Mouse (Mus musculus) lung, postnatal 4 days (tissue): ENCODE measurements at regions not wholly inside any gene's neighbourhood (a gene's known extent, or its start where the extent isn't known, plus 50 kb on each side); places are given as distances from the start of the nearest gene placed in this dataset.

Source experiments
- DNase-seq, 2 experiments: peaks; one replicate each; pipeline ENCODE4 v3.0.0; 2021

GRCm38 (mm10) chr16:27878499-27878898, 489.8 kb downstream of the Ccdc50 start:
- DNase-seq, result no peak

DNA sequence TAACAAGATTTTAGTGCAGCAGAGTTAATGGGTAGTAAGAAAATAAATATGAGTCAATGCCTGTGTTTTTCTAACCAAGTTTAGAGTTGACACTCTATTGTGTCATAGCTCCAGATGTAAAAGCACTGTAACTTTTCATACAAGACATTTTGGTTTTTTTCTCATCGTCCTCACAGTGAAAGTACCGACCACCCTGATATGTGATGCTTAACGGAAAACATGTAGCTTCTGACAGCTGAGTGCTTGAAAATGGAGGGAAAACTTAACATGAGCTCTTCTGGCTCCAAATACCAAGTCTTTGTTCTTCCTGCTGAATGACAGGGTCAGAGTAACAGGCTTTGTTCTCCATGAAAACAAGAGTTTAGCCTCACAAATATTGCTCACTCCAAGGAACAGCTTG, 490.3 kb downstream of the Ccdc50 start:
- DNase-seq, result no peak

- DNase-seq, result no peak
Measured at GRCm38 (mm10) chr16:27884363-27884762, 495.7 kb downstream of the Ccdc50 start.

GRCm38 (mm10) chr16:27906036-27906435, 517.4 kb downstream of the Ccdc50 start:
- no peak for DNase-seq

DNA sequence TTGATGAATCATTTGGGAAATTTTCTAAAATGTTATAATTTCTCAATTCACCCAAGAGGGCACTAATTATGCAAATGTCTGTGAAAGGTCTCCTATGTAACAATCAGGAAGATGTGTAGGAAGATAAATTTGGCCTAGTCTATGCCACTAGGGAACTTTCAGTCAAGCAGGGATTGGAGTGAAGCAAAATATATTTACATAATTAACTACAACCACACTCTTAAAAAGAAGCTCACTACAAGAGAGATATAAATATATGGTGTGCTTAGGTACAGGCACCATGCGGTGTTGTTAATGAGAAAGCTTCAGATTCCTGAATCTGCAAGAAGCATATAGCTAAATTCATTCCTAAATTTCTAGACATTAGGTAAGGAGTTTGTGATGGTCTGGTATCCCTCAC, 526.8 kb downstream of the Ccdc50 start:
- no peak for DNase-seq

- no peak for DNase-seq
Measured at GRCm38 (mm10) chr16:27925528-27926360, 537.1 kb downstream of the Ccdc50 start.

- DNase-seq, result no peak
Measured at GRCm38 (mm10) chr16:27926361-27926651, 537.6 kb downstream of the Ccdc50 start.

DNA sequence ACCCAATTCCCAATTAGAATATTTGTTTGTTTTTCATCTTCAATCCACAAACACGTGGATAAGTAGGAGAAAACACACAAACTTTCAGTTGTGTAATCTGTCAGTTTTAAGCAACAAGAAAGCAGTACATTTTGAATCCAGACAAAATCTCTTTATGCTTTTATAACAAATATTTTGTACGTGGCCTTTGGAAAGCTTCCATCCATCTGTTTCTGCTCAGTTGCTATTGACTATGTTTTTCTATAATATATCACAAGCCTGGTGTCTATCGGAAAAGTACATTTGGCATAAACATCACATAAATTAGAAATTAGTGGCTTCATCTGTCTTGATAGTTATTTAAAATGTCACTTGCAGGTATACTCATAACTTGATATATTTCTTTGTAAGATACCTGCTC, 560.6 kb downstream of the Ccdc50 start:
- DNase-seq, result no peak

DNA sequence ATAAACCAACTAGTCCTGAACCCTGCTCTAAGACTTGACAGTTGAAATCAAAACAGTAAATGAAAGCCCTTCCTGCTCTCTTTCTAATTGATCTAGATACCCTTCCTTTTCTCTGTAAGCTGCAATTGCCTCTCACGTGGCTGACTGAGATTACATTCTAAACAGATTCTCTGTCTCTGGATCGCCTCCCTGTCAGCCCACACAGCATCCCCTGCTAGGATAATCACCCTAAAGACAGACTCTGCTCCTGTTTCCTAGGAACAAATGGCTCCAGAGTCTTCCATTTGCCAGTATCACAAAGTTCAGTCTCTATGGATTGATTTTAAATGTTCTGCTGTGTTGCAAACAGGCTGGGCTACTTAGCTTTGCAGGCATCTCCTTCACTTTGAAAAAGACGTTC, 561.1 kb downstream of the Ccdc50 start:
- no peak for DNase-seq

GRCm38 (mm10) chr16:27962811-27963210, 574.1 kb downstream of the Ccdc50 start:
- DNase-seq, result no peak

- no peak for DNase-seq
Measured at GRCm38 (mm10) chr16:27978730-27979440, 590.2 kb downstream of the Ccdc50 start.

DNA sequence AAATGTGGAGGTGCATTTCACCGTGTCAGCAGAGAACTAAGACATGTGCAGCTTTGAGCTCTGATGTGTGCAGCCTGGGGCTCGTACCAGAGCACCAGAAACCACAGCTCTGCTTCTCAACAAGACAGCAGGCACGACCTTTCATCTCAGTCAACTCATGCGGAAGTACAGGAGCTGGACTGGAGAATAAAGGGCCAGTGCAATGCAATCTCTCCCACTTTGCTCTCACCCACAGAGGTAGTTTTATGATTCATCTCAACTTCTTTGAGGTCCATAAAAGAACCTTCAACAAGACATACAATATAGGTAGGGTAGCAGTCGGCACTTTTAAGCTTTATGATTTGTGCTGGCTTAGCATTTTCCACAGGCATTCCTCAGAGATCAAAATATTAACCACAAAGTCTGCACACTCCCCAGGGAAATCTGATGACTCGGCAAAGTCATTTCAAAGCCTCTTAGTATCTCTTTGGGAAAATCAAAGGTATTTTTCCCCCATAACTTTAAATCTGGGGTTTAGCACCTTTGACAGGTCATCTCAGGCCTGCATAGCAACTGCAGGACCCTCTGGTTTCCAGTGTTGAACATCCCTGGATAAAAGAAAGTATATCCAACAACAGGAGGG, 626.7 kb downstream of the Ccdc50 start:
- no peak for DNase-seq

- no peak for DNase-seq
Measured at GRCm38 (mm10) chr16:28018311-28018710, 629.6 kb downstream of the Ccdc50 start.

- no peak for DNase-seq
Measured at GRCm38 (mm10) chr16:28038954-28039353, 650.3 kb downstream of the Ccdc50 start.

DNA sequence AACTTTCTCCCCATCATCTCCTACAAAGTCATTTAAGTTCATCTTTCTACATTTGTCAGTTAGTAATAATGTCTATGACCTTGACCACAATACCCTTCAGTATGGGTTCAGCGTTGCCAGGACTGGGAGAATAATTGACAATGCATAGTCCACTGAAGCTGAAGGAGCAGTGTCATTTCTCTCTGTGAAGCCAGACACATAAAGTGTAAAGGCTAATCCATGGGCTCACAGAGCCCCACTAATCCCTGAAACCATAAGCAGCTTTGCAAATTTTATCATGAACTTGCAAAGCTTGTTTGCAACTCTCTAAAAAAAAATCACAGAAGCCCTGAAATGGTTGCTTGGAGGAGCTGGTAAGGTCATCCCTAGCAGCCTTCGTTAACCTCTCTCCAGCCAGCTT, 654.4 kb downstream of the Ccdc50 start:
- no peak for DNase-seq

DNA sequence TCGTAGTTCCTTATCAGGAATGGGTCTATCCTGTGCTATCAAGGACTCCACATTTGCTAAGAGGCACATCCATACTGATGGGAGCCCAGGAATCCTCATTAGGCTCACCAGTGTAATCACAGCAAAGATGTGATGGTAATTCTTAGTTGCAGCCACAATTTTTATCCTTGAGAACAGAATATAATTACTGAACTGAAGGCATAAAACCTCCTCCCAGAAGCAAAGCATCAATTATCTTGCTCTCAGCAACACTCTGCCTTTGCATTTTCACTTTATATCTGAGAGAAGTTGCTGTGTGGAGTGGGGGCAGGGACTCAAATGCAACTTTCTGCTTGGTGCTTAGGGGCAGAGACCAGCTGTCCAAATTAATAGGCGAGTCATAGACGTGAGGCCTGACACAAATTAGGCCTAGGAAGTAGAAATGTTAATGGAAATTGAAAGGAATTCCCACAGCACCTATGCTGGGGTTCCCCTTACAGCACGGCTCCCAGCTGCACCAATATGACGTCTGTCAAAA, 676.2 kb downstream of the Ccdc50 start:
- no peak for DNase-seq

DNA sequence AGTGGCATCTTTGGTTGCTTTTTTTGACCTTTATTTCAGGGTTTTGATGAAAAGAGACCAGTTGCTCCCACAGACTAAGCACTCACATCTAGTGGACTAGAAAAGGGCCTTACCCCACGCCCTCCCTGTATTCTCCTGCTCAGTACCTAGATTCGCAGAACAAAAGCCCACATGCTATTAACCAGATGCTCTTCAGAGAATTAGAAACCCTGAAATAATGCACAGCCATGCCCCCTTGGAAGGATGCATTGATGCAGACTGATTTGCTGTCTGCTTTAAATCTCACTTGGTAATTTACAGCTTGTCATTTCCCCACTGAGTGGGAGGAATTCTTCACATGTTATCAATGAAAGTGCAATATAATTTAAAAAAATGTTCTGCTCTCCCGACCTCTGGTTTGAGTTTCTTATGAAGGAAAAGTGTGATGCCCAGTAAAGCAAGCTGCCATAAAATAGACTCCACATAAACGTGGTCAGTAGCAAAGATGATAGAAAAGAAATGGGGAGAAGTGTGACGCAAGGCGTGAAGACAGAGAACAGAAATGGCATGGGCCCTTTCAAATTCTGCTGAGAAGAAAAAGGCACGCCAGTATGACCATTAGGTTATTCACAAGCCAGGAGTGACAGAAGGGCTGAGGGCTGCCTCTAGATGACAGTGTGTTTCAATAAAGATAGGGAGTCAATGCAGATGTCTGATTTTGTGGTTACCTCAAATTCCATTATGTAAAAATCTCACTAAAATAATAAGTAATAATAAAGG, 669.8 kb downstream of the Fgf12 start:
- no peak for DNase-seq

- no peak for DNase-seq
Measured at GRCm38 (mm10) chr16:28089489-28090134, 663.3 kb downstream of the Fgf12 start.

GRCm38 (mm10) chr16:28104255-28105076, 648.4 kb downstream of the Fgf12 start:
- peak in 1 of 2 experiments; percentile 5 for DNase-seq

- DNase-seq, result no peak
Measured at GRCm38 (mm10) chr16:28105085-28105484, 647.8 kb downstream of the Fgf12 start.

- no peak for DNase-seq
Measured at GRCm38 (mm10) chr16:28105866-28106265, 647.0 kb downstream of the Fgf12 start.

DNA sequence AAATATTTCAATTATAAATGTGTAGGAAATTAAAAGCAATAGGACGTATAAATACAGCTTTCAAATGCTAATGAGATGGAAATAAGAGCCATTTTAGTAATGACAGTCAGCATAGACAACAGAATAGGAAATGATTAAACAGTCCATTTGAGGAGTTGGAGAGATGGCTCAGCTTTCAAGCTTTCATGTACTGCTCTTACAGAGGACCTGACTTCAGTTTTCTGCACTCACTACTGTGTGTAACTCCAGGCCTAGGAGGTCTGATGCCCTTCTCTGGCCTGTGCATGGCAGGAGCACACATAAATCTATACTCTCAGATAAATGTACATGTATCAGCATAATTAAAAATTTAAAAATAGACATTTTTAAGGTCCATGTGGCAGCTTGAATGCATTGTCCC, 643.1 kb downstream of the Fgf12 start:
- no peak for DNase-seq
